Mouse (Mus musculus) gastrocnemius, adult 18-20 months (tissue): ENCODE results near the gene S100a5. TPM values are rescaled to one million over a fixed set of nuclear protein-coding genes. Genes with fewer than 3 reads are reported as not detected.

Source experiments
- DNase-seq: peaks from one replicate; pipeline ENCODE4 v3.0.0; 2021; ENCODE audit warnings: low spot score
- total RNA-seq, 2 experiments: library from RNA; stranded (reverse); gene quantifications; 2 replicates each; pipeline ENCODE4 v1.2.3; 2021

The S100a5 gene
- total RNA-seq, 2 experiments from 2014 or later = 2.5 TPM; not detected in 1

DNA sequence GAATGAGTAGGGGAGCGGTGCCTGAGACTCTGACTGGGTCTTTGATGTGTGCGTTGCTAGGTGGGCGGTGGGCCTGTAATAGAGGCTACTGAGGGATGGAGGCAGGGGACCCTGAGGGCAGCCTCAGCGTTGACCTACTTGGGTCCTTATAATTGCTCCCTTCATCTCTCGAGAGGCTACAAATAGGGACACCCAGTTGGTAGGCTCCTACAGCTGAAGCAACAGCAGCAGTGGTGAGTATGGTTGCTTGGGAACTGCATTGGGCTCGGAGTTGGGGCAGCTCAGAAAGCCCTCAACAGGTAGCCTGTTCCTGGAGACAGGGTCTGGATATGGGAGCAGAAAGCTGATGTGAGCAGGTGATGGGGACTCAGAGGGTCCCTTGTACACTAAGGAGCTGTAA, 8.3 kb upstream of the S100a5 start:
- DNase-seq = no peak

GRCm38 (mm10) chr3:90600458-90601195, 7.7 kb upstream of the S100a5 start:
- peak; percentile 62 for DNase-seq

DNA sequence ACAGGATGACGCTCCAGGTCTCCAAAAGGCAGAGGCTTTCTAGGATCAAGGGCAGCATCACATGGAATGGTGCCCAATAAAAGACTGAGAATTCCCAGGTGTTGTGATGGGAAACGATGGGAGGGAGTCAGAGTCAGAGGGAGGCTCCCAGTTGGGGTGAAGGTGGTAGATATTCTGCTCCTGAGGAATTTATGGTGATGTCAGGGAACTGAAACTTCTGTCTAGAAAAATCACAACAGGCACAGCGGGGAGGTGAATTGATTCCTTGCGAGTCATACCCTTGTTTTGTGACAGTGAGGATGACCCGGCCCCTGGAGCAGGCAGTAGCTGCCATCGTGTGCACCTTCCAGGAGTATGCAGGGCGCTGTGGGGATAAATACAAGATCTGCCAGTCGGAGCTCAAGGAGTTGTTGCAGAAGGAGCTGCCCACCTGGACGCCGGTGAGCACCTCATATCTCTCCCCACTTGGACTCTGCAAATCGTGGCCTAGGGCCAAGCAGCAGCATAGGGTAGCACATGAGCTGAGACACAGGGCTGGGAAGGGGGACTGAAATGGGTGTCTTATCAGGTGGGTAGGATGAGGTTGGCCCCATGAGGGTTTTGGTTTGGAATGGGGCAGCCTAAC, 6.7 kb upstream of the S100a5 start, which contains the start of gene Gm42674:
Gene Gm42674 (plus strand): TSS at position 419 of the 625 bp plus-strand sequence.
- DNase-seq = no peak

DNA sequence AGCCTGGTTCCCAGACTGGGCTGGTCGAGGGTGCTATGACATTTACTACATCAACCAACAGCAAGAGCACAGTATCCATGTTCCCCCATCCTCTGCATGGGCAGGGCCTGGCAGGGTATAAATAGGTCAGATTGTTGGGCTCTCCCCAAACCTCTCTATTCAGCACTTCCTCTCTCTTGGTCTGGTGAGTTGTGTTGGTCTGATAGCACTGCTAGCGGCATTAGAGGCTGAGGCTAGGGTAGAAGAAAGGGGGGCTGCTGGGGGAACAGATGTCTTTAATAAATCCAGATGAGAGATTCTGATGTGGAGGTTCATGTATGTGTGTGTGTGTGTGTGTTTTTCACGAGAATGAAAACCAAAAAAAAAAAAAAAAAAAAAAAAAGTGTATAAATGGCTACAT, 4.7 kb upstream of the S100a5 start, which contains the start of gene S100a4:
Gene S100a4 (plus strand): TSS at position 149 of the 400 bp plus-strand sequence.
- no peak for DNase-seq

DNA sequence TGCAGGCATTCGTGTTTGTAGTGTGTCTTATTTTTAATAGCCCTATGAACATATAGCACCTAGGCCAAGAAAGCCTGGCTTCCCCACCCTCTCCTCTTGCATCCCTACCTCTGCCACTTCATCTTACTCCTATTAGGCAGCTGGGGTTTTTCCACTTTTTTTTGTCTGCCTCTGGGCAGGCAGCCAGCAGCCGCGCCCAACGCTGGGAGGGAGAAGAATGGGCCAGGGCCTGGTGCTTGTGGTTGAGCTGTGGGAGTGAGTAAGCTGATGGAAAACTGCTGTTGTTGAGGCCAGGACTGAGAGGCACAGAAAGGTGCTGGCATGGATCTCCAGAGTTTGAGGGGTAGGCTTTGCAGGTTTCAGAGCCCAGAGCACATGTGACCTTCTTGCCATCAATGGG, 3.9 kb upstream of the S100a5 start:
- peak; percentile 86 for DNase-seq

- DNase-seq = no peak
Observed at GRCm38 (mm10) chr3:90605049-90605448, 3.3 kb upstream of the S100a5 start.

DNA sequence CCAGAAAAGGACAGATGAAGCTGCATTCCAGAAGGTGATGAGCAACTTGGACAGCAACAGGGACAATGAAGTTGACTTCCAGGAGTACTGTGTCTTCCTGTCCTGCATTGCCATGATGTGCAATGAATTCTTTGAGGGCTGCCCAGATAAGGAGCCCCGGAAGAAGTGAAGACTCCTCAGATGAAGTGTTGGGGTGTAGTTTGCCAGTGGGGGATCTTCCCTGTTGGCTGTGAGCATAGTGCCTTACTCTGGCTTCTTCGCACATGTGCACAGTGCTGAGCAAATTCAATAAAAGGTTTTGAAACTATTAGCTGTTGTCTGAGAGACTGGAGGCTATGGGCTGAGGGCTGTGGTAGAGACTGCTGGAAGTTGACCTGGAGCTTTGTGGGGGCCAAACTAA, 2.6 kb upstream of the S100a5 start:
- DNase-seq = no peak

- peak; percentile 59 for DNase-seq
Observed at GRCm38 (mm10) chr3:90606185-90606584, 2.1 kb upstream of the S100a5 start.

DNA sequence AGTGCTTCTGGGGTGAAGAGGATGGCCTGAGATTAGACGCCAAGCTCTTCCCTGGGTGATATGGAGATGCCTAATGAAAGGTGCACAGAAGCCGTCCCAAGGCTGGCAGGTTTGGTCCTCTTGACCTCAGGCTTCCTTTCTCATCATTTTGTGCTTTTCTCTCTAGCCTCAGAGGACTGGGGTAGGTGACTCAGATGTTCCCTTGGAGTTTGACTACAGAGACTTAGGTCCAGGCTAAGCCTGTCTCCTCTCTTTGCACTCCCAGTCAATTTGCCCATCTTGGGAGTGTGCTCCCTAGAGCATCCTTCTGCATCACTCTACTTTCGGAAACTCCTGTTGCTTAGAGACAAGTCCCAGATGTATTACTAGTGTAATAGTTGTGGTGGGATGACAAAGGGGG, 962 bp upstream of the S100a5 start:
- DNase-seq = no peak

DNA sequence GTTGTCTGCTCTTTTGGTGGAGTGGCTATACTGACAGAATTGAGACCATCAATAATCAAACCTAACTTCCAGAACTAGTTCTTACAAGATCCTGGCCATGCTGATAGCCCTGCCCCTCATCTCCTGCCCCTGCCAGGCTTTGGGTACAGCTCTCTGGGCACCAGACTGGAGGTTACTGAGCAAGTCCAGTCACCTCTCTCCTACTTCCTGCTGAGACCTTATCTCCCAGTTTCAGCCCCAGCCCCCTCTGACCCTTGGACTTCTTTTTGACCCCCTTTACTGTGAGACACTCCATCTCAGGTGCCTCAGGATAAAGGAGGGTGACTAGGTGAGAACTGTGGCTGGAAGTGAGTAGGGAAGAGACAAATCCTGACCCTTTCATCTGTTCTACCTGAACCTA, 779 bp downstream of the S100a5 start:
- DNase-seq = no peak

GRCm38 (mm10) chr3:90611494-90611893, 3.2 kb downstream of the S100a5 start:
- DNase-seq = no peak

GRCm38 (mm10) chr3:90612061-90612460, 3.7 kb downstream of the S100a5 start:
- no peak for DNase-seq

DNA sequence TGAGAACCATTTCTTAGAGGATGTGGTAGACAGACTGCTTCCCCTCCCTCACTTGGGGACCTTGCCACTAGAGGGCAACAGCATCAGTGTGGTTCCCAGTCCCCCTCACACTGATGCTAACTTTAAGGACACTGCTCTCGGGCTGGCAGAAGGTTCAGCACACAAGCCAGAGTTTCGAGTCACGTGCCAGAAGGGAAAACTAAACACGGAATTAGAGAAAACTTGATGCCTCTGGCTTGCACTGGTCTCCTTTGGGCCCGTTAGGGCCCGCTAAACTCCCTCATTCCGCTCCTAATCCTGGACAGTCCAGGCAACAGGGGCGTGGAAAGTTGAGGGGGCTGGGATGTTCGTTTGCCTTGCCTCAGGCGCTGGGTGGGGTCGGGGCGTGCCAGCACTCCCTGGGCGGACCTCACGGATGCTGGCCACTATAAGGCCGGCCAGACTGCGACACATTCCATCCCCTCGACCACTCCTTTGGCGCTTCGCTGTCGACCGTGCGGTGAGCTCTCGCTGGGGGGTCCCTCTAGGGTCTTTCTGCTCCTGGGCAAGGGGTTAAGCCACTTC, 4.5 kb downstream of the S100a5 start, which contains the start of gene S100a6:
Gene S100a6 (plus strand): TSS at position 155 of the 564 bp plus-strand sequence.
- DNase-seq = peak; percentile 86

DNA sequence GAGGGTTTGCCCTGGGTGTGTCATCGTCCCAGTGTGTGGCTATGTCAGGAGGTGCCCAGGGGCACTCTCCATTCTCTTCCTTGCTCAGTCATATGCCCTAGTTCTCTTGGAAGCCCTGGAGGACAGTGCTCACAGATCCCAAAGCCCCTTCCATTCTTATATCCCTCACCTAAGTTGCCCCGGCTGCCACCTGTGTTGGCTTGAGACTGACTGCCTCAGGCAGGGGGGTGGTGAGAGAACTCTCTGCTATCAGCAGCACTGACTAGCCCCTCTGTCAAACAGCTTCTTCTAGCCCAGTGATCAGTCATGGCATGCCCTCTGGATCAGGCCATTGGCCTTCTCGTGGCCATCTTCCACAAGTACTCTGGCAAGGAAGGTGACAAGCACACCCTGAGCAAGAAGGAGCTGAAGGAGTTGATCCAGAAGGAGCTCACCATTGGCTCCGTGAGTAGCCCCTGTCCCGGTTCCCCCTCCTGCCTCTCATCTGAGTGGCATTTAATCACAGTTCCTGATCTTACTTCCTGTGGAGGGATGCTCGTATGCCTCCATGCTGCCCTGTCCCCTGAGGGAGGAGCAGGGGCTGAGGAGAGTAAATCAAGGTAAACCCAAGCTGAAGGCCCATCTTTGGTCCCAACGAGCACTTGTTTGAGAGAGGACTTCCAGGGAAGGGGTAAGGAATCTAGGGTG, 5.3 kb downstream of the S100a5 start:
- DNase-seq = no peak

- no peak for DNase-seq
Observed at GRCm38 (mm10) chr3:90614148-90614530, 5.8 kb downstream of the S100a5 start.

- DNase-seq = no peak
Observed at GRCm38 (mm10) chr3:90614611-90615251, 6.4 kb downstream of the S100a5 start.

DNA sequence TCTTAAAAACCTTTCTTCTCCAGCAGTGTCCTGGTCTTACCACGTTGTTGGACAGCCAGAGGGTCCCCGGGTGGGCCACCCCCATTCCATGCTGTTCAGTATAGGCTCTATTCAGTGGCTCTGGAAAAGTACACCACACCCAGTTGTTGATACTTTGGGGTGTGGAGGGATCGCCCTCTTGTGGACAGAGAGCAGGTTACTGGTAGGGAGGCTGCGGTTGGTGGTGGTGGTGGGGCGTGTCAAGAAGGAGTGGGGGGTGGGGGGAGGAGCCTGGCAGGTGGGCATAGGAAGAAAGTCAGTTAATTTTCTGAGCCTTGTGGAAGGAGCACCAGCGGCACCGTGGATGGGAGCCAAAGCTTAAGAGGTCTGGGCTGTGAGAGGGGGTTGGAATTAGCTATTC, 7.1 kb downstream of the S100a5 start:
- peak; percentile 83 for DNase-seq

- no peak for DNase-seq
Observed at GRCm38 (mm10) chr3:90615911-90616310, 7.6 kb downstream of the S100a5 start.

- no peak for DNase-seq
Observed at GRCm38 (mm10) chr3:90617586-90617985, 9.3 kb downstream of the S100a5 start.

DNA sequence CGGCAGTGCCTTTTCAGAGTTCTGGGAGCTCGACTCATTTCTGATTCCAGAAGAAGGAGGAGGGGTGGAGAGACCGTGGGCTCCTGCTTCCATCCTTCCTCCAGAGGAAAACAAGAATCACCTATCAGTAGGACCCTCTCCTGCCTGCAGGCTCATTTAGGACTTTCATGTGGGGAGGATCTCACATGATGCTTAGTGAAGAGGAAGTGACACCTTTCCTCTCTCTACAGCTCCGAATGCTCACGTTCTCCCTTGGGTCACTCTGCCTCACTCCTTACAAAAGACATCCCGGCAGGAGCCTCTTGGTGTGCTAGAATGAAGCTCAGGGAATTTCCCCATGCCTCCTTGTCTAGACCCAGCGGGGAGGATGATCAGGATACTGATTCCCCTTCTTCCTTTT, 13.2 kb downstream of the S100a5 start:
- no peak for DNase-seq

GRCm38 (mm10) chr3:90623435-90624071, 15.2 kb downstream of the S100a5 start:
- no peak for DNase-seq
